Mouse (Mus musculus): ENCODE results near the gene Aprt. TPM values are rescaled to one million over a fixed set of nuclear protein-coding genes. Genes with fewer than 3 reads are reported as not detected.

The Aprt gene
- polyA plus RNA-seq, 1 experiment = 103 TPM

DNA sequence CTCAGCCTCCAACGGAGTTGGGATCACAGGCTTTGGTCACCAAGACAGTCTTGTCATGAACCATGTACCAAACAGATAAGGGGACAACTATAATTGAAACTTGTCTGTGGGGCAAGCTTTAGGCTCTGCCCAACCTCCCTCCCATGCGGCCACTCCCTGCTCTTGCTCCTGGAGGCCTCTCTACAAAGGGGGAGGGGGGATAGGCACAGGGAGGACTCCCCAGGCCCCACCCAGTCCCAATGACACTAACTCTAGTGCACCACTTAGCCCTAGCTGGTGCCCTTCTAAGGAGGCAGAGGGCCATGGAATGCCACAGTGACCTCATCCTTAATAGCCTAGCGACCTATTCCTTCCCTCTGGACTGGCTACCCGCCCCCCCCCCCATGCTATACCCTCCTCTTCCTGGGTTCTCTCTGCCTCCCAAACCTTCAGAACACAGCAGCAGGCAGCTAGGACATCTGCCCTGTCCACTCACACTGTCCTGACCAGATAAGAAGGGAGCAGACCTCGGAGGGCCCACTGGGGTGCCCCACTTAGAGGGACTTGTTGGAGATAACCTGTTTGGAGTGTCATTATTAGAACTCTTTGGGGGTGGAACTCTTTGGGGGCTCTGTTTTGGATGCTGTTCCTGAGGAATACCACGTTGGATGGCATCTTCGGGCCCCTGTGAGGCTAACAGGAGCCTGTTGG is 30.5 kb downstream of the Aprt start:
- TF ChIP-seq CTCF (IDR thresholded peaks at IDR 0.05; ENCODE audit: borderline replicate concordance, extremely low read depth, insufficient read depth, insufficient read length) (no peak), POLR2A (IDR thresholded peaks at IDR 0.05; ENCODE audit: borderline replicate concordance, extremely low read depth, insufficient read depth, insufficient read length, poor library complexity, severe bottlenecking) (no peak)
- DNase-seq (ENCODE audit: low read depth) = no peak

DNA sequence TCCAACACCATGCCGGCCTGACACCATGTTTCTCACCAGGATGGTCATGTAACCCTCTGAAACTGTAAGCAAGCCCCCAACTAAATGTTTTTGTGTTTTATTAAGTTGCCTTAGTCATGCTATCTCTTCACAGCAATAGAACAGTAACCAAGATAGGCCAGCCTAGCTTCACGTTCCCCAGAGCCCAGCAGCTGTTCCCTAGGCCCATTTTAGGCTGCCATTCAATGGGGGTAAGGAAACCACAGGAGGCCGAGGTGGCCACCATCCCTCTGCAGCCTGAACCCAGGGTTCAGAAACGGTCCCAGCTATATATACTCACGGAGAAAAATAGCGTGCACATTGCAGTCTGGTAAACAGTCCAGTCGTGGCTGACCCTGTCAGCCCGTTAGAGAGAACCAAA is 32.6 kb downstream of the Aprt start:
- DNase-seq (ENCODE audit: low read depth) = no peak
- TF ChIP-seq CTCF (IDR thresholded peaks at IDR 0.05; ENCODE audit: borderline replicate concordance, extremely low read depth, insufficient read depth, insufficient read length) (no peak), POLR2A (IDR thresholded peaks at IDR 0.05; ENCODE audit: borderline replicate concordance, extremely low read depth, insufficient read depth, insufficient read length, poor library complexity, severe bottlenecking) (no peak)

DNA sequence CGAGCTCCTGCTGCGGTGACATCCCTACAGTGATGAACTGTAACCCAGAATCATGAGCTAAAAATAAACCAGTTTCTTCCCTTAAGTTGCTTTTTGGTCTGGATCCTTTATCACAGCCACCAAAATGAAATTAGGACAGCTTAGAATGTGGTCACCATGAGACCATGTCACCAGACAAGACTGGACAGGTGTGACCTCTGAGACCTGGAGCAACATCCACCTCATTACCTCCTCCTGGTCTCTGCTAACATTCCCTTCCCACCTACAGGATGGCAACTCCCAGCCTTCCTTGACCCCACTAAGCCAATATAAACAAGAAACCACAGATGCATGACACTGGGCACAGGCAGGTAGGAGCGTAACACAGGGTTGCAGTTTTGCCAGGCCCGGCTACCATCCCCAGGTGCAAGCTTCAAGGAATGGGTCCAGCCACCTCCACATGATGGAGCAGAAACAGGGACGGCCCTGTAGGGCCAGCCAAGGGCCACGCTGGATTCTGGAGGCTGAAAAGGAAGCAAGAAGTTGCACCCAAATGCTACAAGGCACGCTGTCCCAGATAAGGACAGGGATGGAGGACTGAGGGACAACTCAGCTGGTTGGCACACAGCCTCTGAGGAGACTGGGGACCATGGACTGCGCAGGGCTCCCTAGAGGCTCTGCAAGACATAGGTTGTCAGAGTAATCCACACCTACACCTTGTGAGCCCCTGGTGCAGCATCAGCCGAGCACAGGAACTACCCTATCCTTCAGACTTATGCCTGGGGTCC is 38.2 kb downstream of the Aprt start:
- TF ChIP-seq CTCF (IDR thresholded peaks at IDR 0.05; ENCODE audit: borderline replicate concordance, extremely low read depth, insufficient read depth, insufficient read length) (no peak), POLR2A (IDR thresholded peaks at IDR 0.05; ENCODE audit: borderline replicate concordance, extremely low read depth, insufficient read depth, insufficient read length, poor library complexity, severe bottlenecking) (no peak)
- no peak for DNase-seq (ENCODE audit: low read depth)

DNA sequence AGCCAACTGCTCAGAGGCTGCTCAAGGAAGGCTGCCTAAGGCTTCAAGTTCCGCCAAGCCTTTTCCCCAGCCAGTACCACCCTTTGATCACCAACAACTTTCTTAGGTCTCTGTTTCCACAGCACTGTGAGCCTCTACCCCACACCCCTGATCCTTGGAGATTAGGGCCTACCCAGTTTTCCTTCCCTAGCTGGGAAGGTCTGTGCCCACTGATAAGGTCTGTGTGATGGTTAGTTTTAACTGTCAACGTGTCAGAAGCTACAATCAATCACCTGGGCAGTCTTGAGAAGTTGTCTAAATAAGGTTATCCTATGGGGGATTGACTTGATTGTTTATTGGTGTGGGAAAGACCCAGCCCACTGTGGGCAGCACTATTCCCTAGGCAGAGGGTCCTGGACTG is 38.9 kb downstream of the Aprt start:
- DNase-seq (ENCODE audit: low read depth) = no peak
- no peak for TF ChIP-seq CTCF (IDR thresholded peaks at IDR 0.05; ENCODE audit: borderline replicate concordance, extremely low read depth, insufficient read depth, insufficient read length)
- TF ChIP-seq POLR2A (IDR thresholded peaks at IDR 0.05; ENCODE audit: borderline replicate concordance, extremely low read depth, insufficient read depth, insufficient read length, poor library complexity, severe bottlenecking) = no peak

DNA sequence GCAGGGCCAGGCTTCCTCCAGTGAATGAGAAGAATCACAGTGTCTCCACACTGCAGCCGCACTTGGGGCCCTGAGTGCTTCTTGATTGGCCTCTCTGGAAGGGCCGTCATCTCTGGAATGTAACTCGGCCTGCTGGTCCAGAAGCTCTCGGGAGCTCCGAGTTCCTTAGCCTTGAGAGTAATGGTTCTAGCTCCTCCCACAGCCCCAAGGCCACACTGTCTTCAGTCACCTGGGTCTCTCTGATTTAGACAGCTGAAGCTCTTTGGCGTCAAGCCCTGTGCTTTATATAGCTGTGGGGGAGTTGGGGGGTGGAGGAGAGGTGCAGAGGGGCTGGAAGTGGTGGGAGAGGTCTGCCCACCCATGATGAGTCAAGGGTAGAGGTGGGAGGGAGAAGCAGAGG is 39.7 kb downstream of the Aprt start:
- no peak for DNase-seq (ENCODE audit: low read depth)
- TF ChIP-seq CTCF (IDR thresholded peaks at IDR 0.05; ENCODE audit: borderline replicate concordance, extremely low read depth, insufficient read depth, insufficient read length) (no peak), POLR2A (IDR thresholded peaks at IDR 0.05; ENCODE audit: borderline replicate concordance, extremely low read depth, insufficient read depth, insufficient read length, poor library complexity, severe bottlenecking) (no peak)

DNA sequence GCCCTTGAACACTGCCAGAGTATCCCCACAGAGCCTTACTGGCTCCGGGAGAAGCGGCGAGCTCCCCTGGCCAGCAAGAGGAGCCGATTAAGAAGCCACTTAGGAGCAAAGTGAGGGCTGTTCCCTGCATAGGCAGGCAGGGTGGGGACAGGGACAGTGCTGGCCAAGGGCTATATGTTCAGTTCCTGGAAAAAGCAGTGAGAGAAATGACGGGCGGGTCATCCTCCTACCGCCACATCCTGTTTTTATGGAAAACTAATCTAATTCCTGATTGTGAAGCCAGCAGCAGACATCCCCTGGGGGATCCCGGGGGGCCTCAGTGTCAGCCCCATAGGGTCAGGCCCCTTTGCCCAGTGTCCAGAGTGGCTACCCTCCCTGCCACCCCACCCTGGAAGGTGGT is 45.4 kb downstream of the Aprt start:
- no peak for DNase-seq (ENCODE audit: low read depth)
- TF ChIP-seq POLR2A (IDR thresholded peaks at IDR 0.05; ENCODE audit: borderline replicate concordance, extremely low read depth, insufficient read depth, insufficient read length, poor library complexity, severe bottlenecking) (no peak), CTCF (IDR thresholded peaks at IDR 0.05; ENCODE audit: borderline replicate concordance, extremely low read depth, insufficient read depth, insufficient read length) (no peak)

DNA sequence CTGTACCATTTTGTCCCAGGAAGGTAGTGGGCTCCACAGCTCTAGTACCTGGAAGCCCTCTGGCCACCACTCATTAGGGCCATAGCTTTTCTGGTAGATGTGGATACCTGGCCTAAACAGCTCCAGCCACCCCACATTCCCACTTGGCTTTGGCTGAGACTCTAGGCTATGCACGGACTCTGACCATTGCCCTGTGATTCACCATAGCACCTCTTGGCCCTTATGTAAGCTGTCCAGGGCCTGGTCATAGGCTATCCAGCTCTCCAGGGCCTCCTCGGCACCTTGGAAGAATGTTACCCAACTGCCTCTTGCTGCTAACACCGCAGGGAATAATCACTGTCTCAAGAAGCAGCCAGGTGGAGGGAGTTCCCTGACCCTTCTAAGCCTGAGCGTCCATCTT is 47.5 kb downstream of the Aprt start:
- TF ChIP-seq POLR2A (IDR thresholded peaks at IDR 0.05; ENCODE audit: borderline replicate concordance, extremely low read depth, insufficient read depth, insufficient read length, poor library complexity, severe bottlenecking) (no peak), CTCF (IDR thresholded peaks at IDR 0.05; ENCODE audit: borderline replicate concordance, extremely low read depth, insufficient read depth, insufficient read length) (no peak)
- DNase-seq (ENCODE audit: low read depth) = no peak

DNA sequence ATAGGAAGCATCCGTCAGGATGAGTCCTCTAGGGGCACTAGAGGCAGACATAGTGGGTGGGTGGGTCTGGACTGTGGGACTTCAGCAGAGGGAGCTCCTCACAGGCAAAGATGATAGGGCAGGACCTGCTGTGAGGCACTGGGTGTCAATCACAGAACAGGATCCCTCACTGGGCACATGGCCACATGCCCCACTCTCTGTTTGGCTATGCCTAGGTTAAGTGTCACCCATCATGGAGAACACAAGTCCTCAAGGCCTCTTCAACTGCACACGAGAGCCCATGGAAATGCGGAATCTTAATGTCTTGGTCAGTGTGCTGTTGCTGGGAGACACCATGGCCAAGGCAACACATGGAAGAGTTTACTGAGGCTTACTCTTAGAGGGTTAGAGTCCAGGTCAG is 48.8 kb downstream of the Aprt start:
- TF ChIP-seq POLR2A (IDR thresholded peaks at IDR 0.05; ENCODE audit: borderline replicate concordance, extremely low read depth, insufficient read depth, insufficient read length, poor library complexity, severe bottlenecking) (no peak), CTCF (IDR thresholded peaks at IDR 0.05; ENCODE audit: borderline replicate concordance, extremely low read depth, insufficient read depth, insufficient read length) (no peak)

DNA sequence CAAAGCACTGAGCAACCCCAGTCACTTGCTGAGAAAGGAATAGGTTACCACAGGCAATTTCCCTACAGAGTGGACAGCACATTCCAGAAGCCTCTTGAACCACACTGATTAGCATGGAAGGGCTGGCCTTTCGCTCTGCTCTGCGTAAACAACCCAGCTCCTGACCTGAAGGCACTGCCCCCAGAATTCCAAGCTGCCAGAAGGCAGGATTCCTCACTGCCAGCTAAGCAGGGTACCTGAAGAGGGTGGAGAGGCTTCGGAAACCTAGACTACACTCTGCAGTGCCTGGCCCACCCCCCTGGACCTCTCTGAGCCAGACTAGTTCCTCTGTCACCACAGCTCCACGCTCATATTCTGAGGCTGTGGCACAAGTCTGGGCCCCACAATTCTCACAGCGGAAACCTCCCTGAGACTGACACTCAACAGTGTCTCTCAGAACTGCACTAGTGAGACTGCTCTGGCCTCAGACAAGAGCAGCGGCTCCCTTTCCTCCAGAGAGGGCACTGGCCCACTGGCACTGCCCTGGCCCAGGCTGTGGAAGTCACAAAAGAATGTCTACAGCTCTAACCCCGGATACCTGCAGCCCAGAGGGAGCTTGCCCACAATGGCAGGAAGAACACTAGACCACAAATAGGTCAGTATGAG is 50.1 kb downstream of the Aprt start:
- no peak for DNase-seq (ENCODE audit: low read depth)
- no peak for TF ChIP-seq CTCF (IDR thresholded peaks at IDR 0.05; ENCODE audit: borderline replicate concordance, extremely low read depth, insufficient read depth, insufficient read length)
- TF ChIP-seq POLR2A (IDR thresholded peaks at IDR 0.05; ENCODE audit: borderline replicate concordance, extremely low read depth, insufficient read depth, insufficient read length, poor library complexity, severe bottlenecking) = no peak

More for the DNA sequence above, 48.8 kb downstream of the Aprt start:
- no peak for DNase-seq (ENCODE audit: low read depth)

DNA sequence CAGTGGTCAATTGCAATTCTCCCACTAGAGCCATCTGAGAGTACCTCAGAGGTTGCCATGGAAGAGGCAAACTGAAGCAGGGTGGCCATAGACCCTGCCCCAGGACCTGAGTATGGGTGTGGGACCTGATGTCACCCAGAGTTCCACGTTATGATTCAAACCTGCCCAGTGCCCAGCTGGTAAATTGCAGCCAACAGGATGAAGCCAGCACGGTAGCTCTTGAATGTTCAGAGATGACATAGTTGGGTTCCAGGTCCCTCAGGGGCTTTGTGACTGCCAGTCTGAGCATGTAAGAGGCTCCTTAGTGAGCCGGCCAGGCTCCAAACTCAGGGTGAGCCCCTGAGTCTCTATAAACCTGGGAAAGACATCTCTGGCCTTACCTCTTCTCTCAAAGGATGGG is 50.6 kb downstream of the Aprt start:
- no peak for DNase-seq (ENCODE audit: low read depth)
- TF ChIP-seq POLR2A (IDR thresholded peaks at IDR 0.05; ENCODE audit: borderline replicate concordance, extremely low read depth, insufficient read depth, insufficient read length, poor library complexity, severe bottlenecking) (no peak), CTCF (IDR thresholded peaks at IDR 0.05; ENCODE audit: borderline replicate concordance, extremely low read depth, insufficient read depth, insufficient read length) (no peak)

DNA sequence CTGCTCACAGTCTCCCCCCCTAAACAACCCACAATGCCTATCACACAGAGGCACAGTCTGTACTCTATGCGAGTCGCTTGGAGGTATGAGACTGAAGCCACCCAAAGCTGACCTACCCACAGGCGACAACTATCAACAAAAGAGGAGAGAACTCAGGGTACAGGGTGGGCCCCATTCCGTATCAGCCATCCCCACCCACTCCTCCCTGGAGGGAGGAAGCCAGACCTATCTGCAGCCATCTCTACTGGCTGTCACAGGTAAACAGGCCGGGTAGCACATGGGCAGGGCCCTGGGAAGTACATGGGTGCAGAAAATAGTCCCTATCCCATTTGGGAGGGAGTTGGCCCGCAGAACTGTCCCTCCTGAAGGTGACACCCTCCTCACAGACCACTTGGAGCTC is 51.7 kb downstream of the Aprt start:
- TF ChIP-seq CTCF (IDR thresholded peaks at IDR 0.05; ENCODE audit: borderline replicate concordance, extremely low read depth, insufficient read depth, insufficient read length) (no peak), POLR2A (IDR thresholded peaks at IDR 0.05; ENCODE audit: borderline replicate concordance, extremely low read depth, insufficient read depth, insufficient read length, poor library complexity, severe bottlenecking) (no peak)
- DNase-seq (ENCODE audit: low read depth) = no peak

Other genes with a start within 250 kb of the Aprt start
- 0.09 and 0.10 TPM in 2 replicates for gene Trhr2, start 216.2 kb downstream of the Aprt start, polyA plus RNA-seq (2012; rRNA removed)
- gene Zc3h18, start 200.3 kb downstream of the Aprt start, polyA plus RNA-seq (2012; rRNA removed) = 44.5 and 51.8 TPM in 2 replicates
- 0.92 and 0.97 TPM in 2 replicates for gene Il17c, start 154.9 kb downstream of the Aprt start, polyA plus RNA-seq (2012; rRNA removed)
- 22.3 and 25.7 TPM in 2 replicates for gene Cyba, start 144.0 kb downstream of the Aprt start, polyA plus RNA-seq (2012; rRNA removed)
- gene Mvd, start 133.5 kb downstream of the Aprt start, polyA plus RNA-seq (2012; rRNA removed) = 60.8 and 63.9 TPM in 2 replicates
- gene Snai3, start 116.2 kb downstream of the Aprt start, polyA plus RNA-seq (2012; rRNA removed) = not detected in 2 replicates
- 59.5 and 80.9 TPM in 2 replicates for gene Rnf166, start 100.8 kb downstream of the Aprt start, polyA plus RNA-seq (2012; rRNA removed)
- 58.5 and 74.9 TPM in 2 replicates for gene Ctu2, start 100.8 kb downstream of the Aprt start, polyA plus RNA-seq (2012; rRNA removed)
- 12.8 and 13.4 TPM in 2 replicates for gene Piezo1, start 25.6 kb downstream of the Aprt start, polyA plus RNA-seq (2012; rRNA removed)
- gene Cdt1, start 8.9 kb downstream of the Aprt start, polyA plus RNA-seq (2012; rRNA removed) = 21.3 and 31.8 TPM in 2 replicates
- 5.9 and 8.2 TPM in 2 replicates for gene Galns, start 34.6 kb upstream of the Aprt start, polyA plus RNA-seq (2012; rRNA removed)
- 132 and 142 TPM in 2 replicates for gene Trappc2l, start 34.7 kb upstream of the Aprt start, polyA plus RNA-seq (2012; rRNA removed)
- 0.07 TPM in 1 of 2 replicates, not detected in the other for gene Pabpn1l, start 45.8 kb upstream of the Aprt start, polyA plus RNA-seq (2012; rRNA removed)
- 9.5 and 30.2 TPM in 2 replicates for gene Cbfa2t3, start 122.2 kb upstream of the Aprt start, polyA plus RNA-seq (2012; rRNA removed)
- 18.9 and 19.5 TPM in 2 replicates for gene Acsf3, start 198.6 kb upstream of the Aprt start, polyA plus RNA-seq (2012; rRNA removed)

Data from brain, embryonic 14.5 days (tissue).